Mouse (Mus musculus): ENCODE data around the gene Olfr1445. TPM values are rescaled to one million over a fixed set of nuclear protein-coding genes. Genes with fewer than 3 reads are reported as not detected.

Gene Olfr1445
- not detected for polyA plus RNA-seq (2017; shearing (Covaris generic))

- no peak for ATAC-seq
These were observed at the start of gene Olfr1445 for GRCm38 (mm10) chr19:12883555-12883954. TSS of gene Olfr1445 (plus strand) at chr19:12883855.

DNA sequence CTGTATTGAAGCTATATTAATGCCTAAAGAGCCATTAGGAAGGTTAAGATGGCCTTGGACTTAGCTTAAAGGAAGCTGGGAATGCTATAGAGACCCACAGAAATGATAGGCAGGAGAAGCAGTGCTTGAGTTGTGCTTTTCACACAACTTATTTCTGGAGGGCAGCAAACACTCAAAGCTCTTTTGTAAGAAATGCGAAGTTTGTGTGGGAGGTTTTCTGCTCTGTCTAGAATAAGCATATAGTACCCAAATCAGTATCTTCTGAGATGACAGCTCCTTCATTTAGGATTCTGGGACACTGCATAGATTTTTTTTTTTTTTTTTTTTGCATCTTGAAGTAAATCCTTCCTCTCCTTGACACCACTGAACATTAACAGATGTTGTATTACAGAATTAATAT lies 45.1 kb upstream of the Olfr1445 start:
- ATAC-seq = no peak

GRCm38 (mm10) chr19:12846382-12846781 lies 37.3 kb upstream of the Olfr1445 start, which contains the start of gene Gm5244:
TSS of gene Gm5244 (plus strand) at chr19:12846682.
- no peak for ATAC-seq

GRCm38 (mm10) chr19:12856983-12857382 lies 26.7 kb upstream of the Olfr1445 start, which contains the start of gene Olfr1444:
TSS of gene Olfr1444 (plus strand) at chr19:12857283.
- no peak for ATAC-seq

DNA sequence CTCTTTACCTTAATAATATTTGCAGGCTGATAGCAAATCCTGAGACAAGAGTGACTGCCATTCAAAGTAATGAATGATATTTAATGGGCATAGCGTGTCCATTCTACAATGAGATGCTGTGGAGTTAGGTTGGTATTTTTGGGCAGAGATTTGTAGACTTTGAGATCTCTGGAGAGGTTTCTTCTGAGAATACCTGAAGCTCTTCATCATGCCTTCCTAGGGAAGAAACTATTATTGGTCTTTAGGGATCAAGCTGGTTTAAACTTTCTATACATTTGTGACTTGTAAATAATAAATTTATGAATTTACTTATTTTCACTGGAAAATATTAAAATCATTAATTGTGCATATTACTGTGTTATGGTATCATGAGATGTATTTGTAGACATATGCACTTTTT lies 9.8 kb downstream of the Olfr1445 start, which contains the start of gene Olfr1446:
TSS of gene Olfr1446 (minus strand) at position 101 of the 400 bp plus-strand sequence.
- ATAC-seq = no peak

DNA sequence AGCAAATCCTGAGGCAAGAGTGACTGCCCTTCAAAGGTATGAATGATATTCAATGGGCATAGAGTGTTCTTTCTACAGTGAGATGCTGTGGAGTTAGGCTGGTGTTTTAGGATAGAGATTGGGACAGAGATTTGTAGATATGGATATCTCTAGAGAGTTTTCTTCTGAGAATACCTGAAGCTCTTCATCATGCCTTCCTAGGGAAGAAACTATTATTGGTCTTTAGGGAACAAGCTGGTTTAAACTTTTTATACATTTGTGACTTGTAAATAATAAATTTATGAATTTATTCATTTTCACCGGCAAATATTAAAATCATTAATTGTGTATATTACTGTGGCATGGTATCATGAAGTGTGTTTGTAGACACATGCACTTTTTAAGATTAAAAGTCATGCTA lies 20.0 kb downstream of the Olfr1445 start, which contains the start of gene Olfr1447:
TSS of gene Olfr1447 (minus strand) at position 101 of the 400 bp plus-strand sequence.
- no peak for ATAC-seq

GRCm38 (mm10) chr19:12924319-12924718 lies 40.7 kb downstream of the Olfr1445 start, which contains the start of gene Olfr1448:
TSS of gene Olfr1448 (minus strand) at chr19:12924419.
- no peak for ATAC-seq

DNA sequence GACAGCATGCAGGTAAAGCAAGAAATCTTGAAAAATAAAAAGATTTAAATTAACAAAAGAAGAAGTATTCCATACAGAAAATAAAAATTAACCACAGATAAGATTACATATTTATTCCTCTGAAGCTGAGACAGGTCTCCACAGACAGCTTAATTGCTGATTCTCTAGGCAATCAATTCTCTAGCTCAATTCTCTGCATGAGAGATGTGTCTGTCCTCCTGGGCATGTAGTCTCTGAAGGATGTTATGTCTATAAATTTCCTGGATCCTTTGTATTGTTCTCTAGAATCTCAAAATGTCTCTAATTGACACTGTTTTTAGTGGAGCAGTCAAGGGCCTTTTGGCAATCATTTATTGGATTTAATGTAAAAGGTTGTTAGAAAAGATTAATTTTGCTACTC lies 46.9 kb downstream of the Olfr1445 start, which contains the start of gene Olfr1449:
TSS of gene Olfr1449 (plus strand) at position 301 of the 400 bp plus-strand sequence.
- ATAC-seq = no peak

Other genes with a start within 250 kb of the Olfr1445 start
- gene Olfr1442, start 213.4 kb upstream of the Olfr1445 start, polyA plus RNA-seq (2017; shearing (Covaris generic)) = not detected
- not detected for gene Olfr1443, start 205.7 kb upstream of the Olfr1445 start, polyA plus RNA-seq (2017; shearing (Covaris generic))
- not detected for gene Keg1, start 188.1 kb upstream of the Olfr1445 start, polyA plus RNA-seq (2017; shearing (Covaris generic))
- gene Cntf, start 118.2 kb upstream of the Olfr1445 start, polyA plus RNA-seq (2017; shearing (Covaris generic)) = 1 to 10 TPM; 2.4 to 4.2 (median 3.7) TPM
- gene Zfp91, start 87.7 kb upstream of the Olfr1445 start, polyA plus RNA-seq (2017; shearing (Covaris generic)) = 10 to 100 TPM; 17.7 to 22.3 (median 19.1) TPM
- 100 to 1,000 TPM; 257 to 302 (median 261) TPM for gene Lpxn, start 87.7 kb upstream of the Olfr1445 start, polyA plus RNA-seq (2017; shearing (Covaris generic))
- gene Gm5244, start 37.2 kb upstream of the Olfr1445 start, polyA plus RNA-seq (2017; shearing (Covaris generic)) = under 1 TPM; 0.47 to 0.91 (median 0.54) TPM
- gene Olfr1444, start 26.6 kb upstream of the Olfr1445 start, polyA plus RNA-seq (2017; shearing (Covaris generic)) = 1 to 10 TPM in 1 of 3 experiments, under 1 TPM in 2; 0.70 to 1.3 (median 0.74) TPM
- not detected for gene Olfr1446, start 9.7 kb downstream of the Olfr1445 start, polyA plus RNA-seq (2017; shearing (Covaris generic))
- not detected for gene Olfr1447, start 19.9 kb downstream of the Olfr1445 start, polyA plus RNA-seq (2017; shearing (Covaris generic))
- gene Olfr1448, start 40.6 kb downstream of the Olfr1445 start, polyA plus RNA-seq (2017; shearing (Covaris generic)) = not detected
- not detected for gene Olfr1449, start 47.0 kb downstream of the Olfr1445 start, polyA plus RNA-seq (2017; shearing (Covaris generic))
- not detected for gene Olfr1450, start 66.4 kb downstream of the Olfr1445 start, polyA plus RNA-seq (2017; shearing (Covaris generic))
- not detected for gene Olfr1451, start 111.2 kb downstream of the Olfr1445 start, polyA plus RNA-seq (2017; shearing (Covaris generic))
- gene Olfr1453, start 144.5 kb downstream of the Olfr1445 start, polyA plus RNA-seq (2017; shearing (Covaris generic)) = not detected
- not detected for gene Olfr1454, start 176.8 kb downstream of the Olfr1445 start, polyA plus RNA-seq (2017; shearing (Covaris generic))
- not detected for gene Olfr1457, start 214.0 kb downstream of the Olfr1445 start, polyA plus RNA-seq (2017; shearing (Covaris generic))
- gene Olfr1458, start 222.9 kb downstream of the Olfr1445 start, polyA plus RNA-seq (2017; shearing (Covaris generic)) = not detected

Measured in inflammation-experienced regulatory T-cells, adult 6 months (primary cell).